Mouse (Mus musculus) layer of hippocampus, postnatal 36 days (tissue): ENCODE measurements at regions not wholly inside any gene's neighbourhood (a gene's known extent, or its start where the extent isn't known, plus 50 kb on each side); places are given as distances from the start of the nearest gene placed in this dataset.

Experiments
- DNase-seq, 2 experiments: peaks; one replicate each; pipeline ENCODE4 v3.0.0; 2022

GRCm38 (mm10) chr8:102845362-102845761 is 59.9 kb upstream of the Cdh11 start:
- no peak for DNase-seq

- no peak for DNase-seq
Measured at GRCm38 (mm10) chr8:102860021-102860420, 74.6 kb upstream of the Cdh11 start.

GRCm38 (mm10) chr8:102899525-102899924 is 114.1 kb upstream of the Cdh11 start:
- DNase-seq: no peak

GRCm38 (mm10) chr8:102900662-102901061 is 115.2 kb upstream of the Cdh11 start:
- DNase-seq: no peak

- DNase-seq: no peak
Measured at GRCm38 (mm10) chr8:102907444-102907843, 122.0 kb upstream of the Cdh11 start.

- DNase-seq: no peak
Measured at GRCm38 (mm10) chr8:102931342-102931835, 145.9 kb upstream of the Cdh11 start.

- DNase-seq: no peak
Measured at GRCm38 (mm10) chr8:102938771-102939170, 153.3 kb upstream of the Cdh11 start.

- DNase-seq: no peak
Measured at GRCm38 (mm10) chr8:102945546-102945945, 160.1 kb upstream of the Cdh11 start.

GRCm38 (mm10) chr8:102978161-102978581 is 192.7 kb upstream of the Cdh11 start:
- DNase-seq: no peak

GRCm38 (mm10) chr8:102983220-102983909 is 197.9 kb upstream of the Cdh11 start:
- no peak for DNase-seq

GRCm38 (mm10) chr8:102983910-102984225 is 198.4 kb upstream of the Cdh11 start:
- DNase-seq: no peak

GRCm38 (mm10) chr8:103007284-103007984 is 222.0 kb upstream of the Cdh11 start:
- no peak for DNase-seq

- peak in 1 of 2 experiments; percentile 10 for DNase-seq
Measured at GRCm38 (mm10) chr8:103019121-103019520, 233.7 kb upstream of the Cdh11 start.

GRCm38 (mm10) chr8:103023237-103023636 is 237.8 kb upstream of the Cdh11 start:
- no peak for DNase-seq

GRCm38 (mm10) chr8:103031708-103032107 is 246.3 kb upstream of the Cdh11 start:
- no peak for DNase-seq

GRCm38 (mm10) chr8:103033956-103034355 is 248.5 kb upstream of the Cdh11 start:
- no peak for DNase-seq

- DNase-seq: no peak
Measured at GRCm38 (mm10) chr8:103072079-103072635, 286.7 kb upstream of the Cdh11 start.

GRCm38 (mm10) chr8:103072646-103073045 is 287.2 kb upstream of the Cdh11 start:
- no peak for DNase-seq

- no peak for DNase-seq
Measured at GRCm38 (mm10) chr8:103078559-103078958, 293.1 kb upstream of the Cdh11 start.

GRCm38 (mm10) chr8:103086956-103087482 is 301.6 kb upstream of the Cdh11 start:
- DNase-seq: no peak

- no peak for DNase-seq
Measured at GRCm38 (mm10) chr8:103096496-103097092, 311.2 kb upstream of the Cdh11 start.

GRCm38 (mm10) chr8:103125581-103125980 is 340.1 kb upstream of the Cdh11 start:
- no peak for DNase-seq

GRCm38 (mm10) chr8:103138136-103138535 is 352.7 kb upstream of the Cdh11 start:
- no peak for DNase-seq
